Mouse (Mus musculus): ENCODE data around the gene Trim62. TPM values are rescaled to one million over a fixed set of nuclear protein-coding genes. Genes with fewer than 3 reads are reported as not detected.

Gene Trim62
- polyA plus RNA-seq, 1 experiment from 2014 or later: 2.6 TPM

GRCm38 (mm10) chr4:128877520-128877919 lies 5.9 kb upstream of the Trim62 start:
- no peak overlapping the region for H3K27ac ChIP-seq (replicated peaks)
- H3K4me1 ChIP-seq (replicated peaks; ENCODE audit: control insufficient read depth, insufficient read depth): no peaks in the 10 kb centered on the region
- no peaks in the 10 kb centered on the region for H3K27me3 ChIP-seq (ENCODE audit: control insufficient read depth, insufficient read depth, low read length)
- no peak overlapping the region for H3K9ac ChIP-seq (ENCODE audit: low read length)
- no peaks in the 10 kb centered on the region for H3K9me3 ChIP-seq (ENCODE audit: control insufficient read depth, low read length)
- TF ChIP-seq EP300 (optimal IDR thresholded peaks at IDR 0.05): no peak
- no peak for TF ChIP-seq CTCF (IDR thresholded peaks at IDR 0.05; ENCODE audit: low read depth)
- 13% methylated on average over 6 of the region's 6 CpGs for WGBS
- ATAC-seq (ENCODE audit: low FRiP score, low TSS enrichment) (no peak), DNase-seq (ENCODE audit: low spot score) (no peak)
- H3K4me2 ChIP-seq (replicated peaks; ENCODE audit: low read depth): no peak overlapping the region
- H3K36me3 ChIP-seq (ENCODE audit: control insufficient read depth, insufficient read depth, low read length): no peaks in the 10 kb centered on the region
- H3K4me3 ChIP-seq (ENCODE audit: low read depth, low read length): no peak overlapping the region

- Histone ChIP-seq H3K27me3 (ENCODE audit: control insufficient read depth, insufficient read depth, low read length) (no peaks in the 10 kb centered on the region), H3K4me1 (replicated peaks; ENCODE audit: control insufficient read depth, insufficient read depth) (no peaks in the 10 kb centered on the region), H3K4me3 (ENCODE audit: low read depth, low read length) (no peak overlapping the region), H3K4me2 (replicated peaks; ENCODE audit: low read depth) (no peak overlapping the region), H3K9me3 (ENCODE audit: control insufficient read depth, low read length) (no peaks in the 10 kb centered on the region), H3K27ac (replicated peaks) (no peak overlapping the region), H3K36me3 (ENCODE audit: control insufficient read depth, insufficient read depth, low read length) (no peaks in the 10 kb centered on the region), H3K9ac (ENCODE audit: low read length) (no peak overlapping the region)
- 23% methylated on average over 13 of the region's 13 CpGs for WGBS
- TF ChIP-seq CTCF (IDR thresholded peaks at IDR 0.05; ENCODE audit: low read depth): no peak
- no peak for TF ChIP-seq EP300 (optimal IDR thresholded peaks at IDR 0.05)
- ATAC-seq (ENCODE audit: low FRiP score, low TSS enrichment) (no peak), DNase-seq (ENCODE audit: low spot score) (no peak)
Observed at GRCm38 (mm10) chr4:128878901-128879491, 4.4 kb upstream of the Trim62 start.

- Histone ChIP-seq H3K27me3 (ENCODE audit: control insufficient read depth, insufficient read depth, low read length) (no peaks in the 10 kb centered on the region), H3K9me3 (ENCODE audit: control insufficient read depth, low read length) (no peaks in the 10 kb centered on the region), H3K9ac (ENCODE audit: low read length) (peak overlapping the region; percentile 64), H3K4me1 (replicated peaks; ENCODE audit: control insufficient read depth, insufficient read depth) (no peaks in the 10 kb centered on the region; the same call in 1 of the 2 replicates), H3K36me3 (ENCODE audit: control insufficient read depth, insufficient read depth, low read length) (no peaks in the 10 kb centered on the region), H3K27ac (replicated peaks) (peak overlapping the region; percentile 35), H3K4me3 (ENCODE audit: low read depth, low read length) (peak overlapping the region; percentile 67), H3K4me2 (replicated peaks; ENCODE audit: low read depth) (peak overlapping the region; percentile 100)
- TF ChIP-seq CTCF (IDR thresholded peaks at IDR 0.05; ENCODE audit: low read depth) (no peak), EP300 (optimal IDR thresholded peaks at IDR 0.05) (no peak)
- DNase-seq (ENCODE audit: low spot score): peak; percentile 48
- 1% methylated on average over 78 of the region's 94 CpGs for WGBS
- peak; percentile 54 for ATAC-seq (ENCODE audit: low FRiP score, low TSS enrichment)
Observed at GRCm38 (mm10) chr4:128883801-128884710, 676 bp downstream of the Trim62 start.

- Histone ChIP-seq H3K4me3 (ENCODE audit: low read depth, low read length) (peak overlapping the region; percentile 67), H3K4me1 (replicated peaks; ENCODE audit: control insufficient read depth, insufficient read depth) (no peaks in the 10 kb centered on the region; the same call in 1 of the 2 replicates), H3K9me3 (ENCODE audit: control insufficient read depth, low read length) (no peaks in the 10 kb centered on the region), H3K36me3 (ENCODE audit: control insufficient read depth, insufficient read depth, low read length) (no peaks in the 10 kb centered on the region), H3K27ac (replicated peaks) (no peak overlapping the region), H3K9ac (ENCODE audit: low read length) (no peak overlapping the region), H3K4me2 (replicated peaks; ENCODE audit: low read depth) (peak overlapping the region; percentile 100), H3K27me3 (ENCODE audit: control insufficient read depth, insufficient read depth, low read length) (no peaks in the 10 kb centered on the region)
- TF ChIP-seq CTCF (IDR thresholded peaks at IDR 0.05; ENCODE audit: low read depth): no peak
- TF ChIP-seq EP300 (optimal IDR thresholded peaks at IDR 0.05): no peak
- WGBS: 38% methylated on average over 5 of the region's 5 CpGs
- no peak for DNase-seq (ENCODE audit: low spot score)
- ATAC-seq (ENCODE audit: low FRiP score, low TSS enrichment): peak; percentile 30; the same call in 1 of the 2 replicates
Observed at GRCm38 (mm10) chr4:128884711-128885095, 1.3 kb downstream of the Trim62 start.

GRCm38 (mm10) chr4:128885540-128885939 lies 2.2 kb downstream of the Trim62 start:
- DNase-seq (ENCODE audit: low spot score) (no peak), ATAC-seq (ENCODE audit: low FRiP score, low TSS enrichment) (no peak)
- Histone ChIP-seq H3K9ac (ENCODE audit: low read length) (no peak overlapping the region), H3K4me3 (ENCODE audit: low read depth, low read length) (no peak overlapping the region), H3K27ac (replicated peaks) (no peak overlapping the region), H3K4me1 (replicated peaks; ENCODE audit: control insufficient read depth, insufficient read depth) (no peaks in the 10 kb centered on the region; the same call in 1 of the 2 replicates), H3K27me3 (ENCODE audit: control insufficient read depth, insufficient read depth, low read length) (no peaks in the 10 kb centered on the region), H3K36me3 (ENCODE audit: control insufficient read depth, insufficient read depth, low read length) (no peaks in the 10 kb centered on the region), H3K4me2 (replicated peaks; ENCODE audit: low read depth) (no peak overlapping the region), H3K9me3 (ENCODE audit: control insufficient read depth, low read length) (no peaks in the 10 kb centered on the region)
- TF ChIP-seq EP300 (optimal IDR thresholded peaks at IDR 0.05) (no peak), CTCF (IDR thresholded peaks at IDR 0.05; ENCODE audit: low read depth) (no peak)
- WGBS: 96% methylated on average over 8 of the region's 8 CpGs

GRCm38 (mm10) chr4:128886571-128886970 lies 3.2 kb downstream of the Trim62 start:
- 53% methylated on average over 5 of the region's 5 CpGs for WGBS
- no peak for ATAC-seq (ENCODE audit: low FRiP score, low TSS enrichment)
- no peak for DNase-seq (ENCODE audit: low spot score)

More at GRCm38 (mm10) chr4:128886571-128886970, 3.2 kb downstream of the Trim62 start:
- no peak overlapping the region for H3K9ac ChIP-seq (ENCODE audit: low read length)
- H3K9me3 ChIP-seq (ENCODE audit: control insufficient read depth, low read length): no peaks in the 10 kb centered on the region
- H3K4me2 ChIP-seq (replicated peaks; ENCODE audit: low read depth): no peak overlapping the region
- H3K4me3 ChIP-seq (ENCODE audit: low read depth, low read length): no peak overlapping the region
- TF ChIP-seq EP300 (optimal IDR thresholded peaks at IDR 0.05): no peak
- no peak for TF ChIP-seq CTCF (IDR thresholded peaks at IDR 0.05; ENCODE audit: low read depth)
- H3K27me3 ChIP-seq (ENCODE audit: control insufficient read depth, insufficient read depth, low read length): no peaks in the 10 kb centered on the region
- no peaks in the 10 kb centered on the region for H3K36me3 ChIP-seq (ENCODE audit: control insufficient read depth, insufficient read depth, low read length)
- H3K27ac ChIP-seq (replicated peaks): no peak overlapping the region
- H3K4me1 ChIP-seq (replicated peaks; ENCODE audit: control insufficient read depth, insufficient read depth): no peaks in the 10 kb centered on the region; the same call in 1 of the 2 replicates
